Mouse (Mus musculus): ENCODE data around the gene Ptch2. TPM values are rescaled to one million over a fixed set of nuclear protein-coding genes. Genes with fewer than 3 reads are reported as not detected.

Ptch2 gene
- polyA plus RNA-seq, 1 experiment from 2014 or later, result 7.4 TPM

GRCm38 (mm10) chr4:117107813-117108523 is 12.1 kb downstream of the Ptch2 start:
- no peak for ATAC-seq (ENCODE audit: low read depth)
- H3K4me2 ChIP-seq, result no peak overlapping the region
- H3K4me3 ChIP-seq, result no peak overlapping the region
- H3K27me3 ChIP-seq, result no peaks in the 10 kb centered on the region
- H3K9me3 ChIP-seq, result no peaks in the 10 kb centered on the region
- peaks cover 65% of the 10 kb centered on the region for H3K36me3 ChIP-seq
- H3K4me1 ChIP-seq (replicated peaks), result no peaks in the 10 kb centered on the region; the same call in 1 of the 2 replicates
- H3K27ac ChIP-seq (replicated peaks), result no peak overlapping the region
- 89% methylated on average over 18 of the region's 18 CpGs for WGBS
- no peak overlapping the region for H3K9ac ChIP-seq

GRCm38 (mm10) chr4:117108524-117108849 is 12.6 kb downstream of the Ptch2 start:
- no peak overlapping the region for H3K4me3 ChIP-seq
- H3K4me1 ChIP-seq (replicated peaks), result no peaks in the 10 kb centered on the region; the same call in 1 of the 2 replicates
- no peak for ATAC-seq (ENCODE audit: low read depth)
- no peak overlapping the region for H3K9ac ChIP-seq
- no peak overlapping the region for H3K4me2 ChIP-seq
- no peaks in the 10 kb centered on the region for H3K27me3 ChIP-seq
- no peak overlapping the region for H3K27ac ChIP-seq (replicated peaks)
- WGBS, result 93% methylated on average over 6 of the region's 6 CpGs
- H3K9me3 ChIP-seq, result no peaks in the 10 kb centered on the region
- H3K36me3 ChIP-seq, result peaks cover 70% of the 10 kb centered on the region

GRCm38 (mm10) chr4:117109330-117109729 is 13.5 kb downstream of the Ptch2 start:
- Histone ChIP-seq H3K4me2 (no peak overlapping the region), H3K4me3 (no peak overlapping the region), H3K36me3 (peaks cover 77% of the 10 kb centered on the region), H3K9me3 (no peaks in the 10 kb centered on the region), H3K9ac (no peak overlapping the region), H3K4me1 (replicated peaks) (no peaks in the 10 kb centered on the region; the same call in 1 of the 2 replicates), H3K27ac (replicated peaks) (no peak overlapping the region), H3K27me3 (no peaks in the 10 kb centered on the region)
- WGBS, result 93% methylated on average over 25 of the region's 25 CpGs
- ATAC-seq (ENCODE audit: low read depth), result no peak

GRCm38 (mm10) chr4:117110249-117110648 is 14.4 kb downstream of the Ptch2 start:
- Histone ChIP-seq H3K9ac (no peak overlapping the region), H3K36me3 (peaks cover 78% of the 10 kb centered on the region), H3K27me3 (no peaks in the 10 kb centered on the region), H3K27ac (replicated peaks) (no peak overlapping the region), H3K4me1 (replicated peaks) (no peaks in the 10 kb centered on the region; the same call in 1 of the 2 replicates), H3K9me3 (no peaks in the 10 kb centered on the region), H3K4me3 (no peak overlapping the region), H3K4me2 (no peak overlapping the region)
- ATAC-seq (ENCODE audit: low read depth), result no peak
- 93% methylated on average over 13 of the region's 13 CpGs for WGBS

GRCm38 (mm10) chr4:117110985-117111384 is 15.1 kb downstream of the Ptch2 start:
- 88% methylated on average over 11 of the region's 11 CpGs for WGBS
- peaks cover 78% of the 10 kb centered on the region for H3K36me3 ChIP-seq

GRCm38 (mm10) chr4:117113237-117113636 is 17.4 kb downstream of the Ptch2 start:
- H3K4me1 ChIP-seq (replicated peaks), result no peaks in the 10 kb centered on the region
- no peak overlapping the region for H3K9ac ChIP-seq
- H3K36me3 ChIP-seq, result peaks cover 72% of the 10 kb centered on the region
- ATAC-seq (ENCODE audit: low read depth), result no peak
- WGBS, result 96% methylated on average over 1 of the region's 1 CpGs
- no peak overlapping the region for H3K4me2 ChIP-seq
- no peaks in the 10 kb centered on the region for H3K9me3 ChIP-seq
- no peak overlapping the region for H3K27ac ChIP-seq (replicated peaks)
- H3K4me3 ChIP-seq, result no peak overlapping the region
- H3K27me3 ChIP-seq, result no peaks in the 10 kb centered on the region

More at GRCm38 (mm10) chr4:117110985-117111384, 15.1 kb downstream of the Ptch2 start:
- Histone ChIP-seq H3K9me3 (no peaks in the 10 kb centered on the region), H3K27me3 (no peaks in the 10 kb centered on the region), H3K4me1 (replicated peaks) (no peaks in the 10 kb centered on the region), H3K4me3 (no peak overlapping the region), H3K27ac (replicated peaks) (no peak overlapping the region), H3K4me2 (no peak overlapping the region), H3K9ac (no peak overlapping the region)
- ATAC-seq (ENCODE audit: low read depth), result no peak

GRCm38 (mm10) chr4:117115592-117115991 is 19.7 kb downstream of the Ptch2 start:
- peaks cover 48% of the 10 kb centered on the region for H3K36me3 ChIP-seq
- H3K9ac ChIP-seq, result no peak overlapping the region
- peaks cover 7% of the 10 kb centered on the region for H3K4me1 ChIP-seq (replicated peaks)
- 89% methylated on average over 5 of the region's 5 CpGs for WGBS
- no peak overlapping the region for H3K4me3 ChIP-seq
- no peak overlapping the region for H3K27ac ChIP-seq (replicated peaks)
- H3K4me2 ChIP-seq, result no peak overlapping the region
- H3K27me3 ChIP-seq, result no peaks in the 10 kb centered on the region
- no peak for ATAC-seq (ENCODE audit: low read depth)
- H3K9me3 ChIP-seq, result no peaks in the 10 kb centered on the region

- H3K27ac ChIP-seq (replicated peaks), result no peak overlapping the region
Measured at GRCm38 (mm10) chr4:117117931-117118330, 22.1 kb downstream of the Ptch2 start.

GRCm38 (mm10) chr4:117119636-117120035 is 23.8 kb downstream of the Ptch2 start:
- Histone ChIP-seq H3K4me1 (replicated peaks) (peaks cover 16% of the 10 kb centered on the region), H3K27ac (replicated peaks) (peak overlapping the region; percentile 92), H3K36me3 (peaks cover 13% of the 10 kb centered on the region), H3K4me3 (peak overlapping the region; percentile 71), H3K9ac (peak overlapping the region; percentile 82), H3K27me3 (no peaks in the 10 kb centered on the region), H3K4me2 (peak overlapping the region; percentile 100), H3K9me3 (no peaks in the 10 kb centered on the region)
- WGBS, result 73% methylated on average over 5 of the region's 5 CpGs
- ATAC-seq (ENCODE audit: low read depth), result no peak

More at GRCm38 (mm10) chr4:117117931-117118330, 22.1 kb downstream of the Ptch2 start:
- H3K4me3 ChIP-seq, result no peak overlapping the region
- no peaks in the 10 kb centered on the region for H3K9me3 ChIP-seq
- no peak for ATAC-seq (ENCODE audit: low read depth)
- no peak overlapping the region for H3K4me2 ChIP-seq
- peaks cover 29% of the 10 kb centered on the region for H3K36me3 ChIP-seq
- H3K27me3 ChIP-seq, result no peaks in the 10 kb centered on the region
- H3K9ac ChIP-seq, result no peak overlapping the region
- H3K4me1 ChIP-seq (replicated peaks), result peaks cover 13% of the 10 kb centered on the region
- 93% methylated on average over 7 of the region's 7 CpGs for WGBS

GRCm38 (mm10) chr4:117120052-117120444 is 24.2 kb downstream of the Ptch2 start:
- Histone ChIP-seq H3K27me3 (no peaks in the 10 kb centered on the region), H3K9ac (peak overlapping the region; percentile 82), H3K4me1 (replicated peaks) (peaks cover 20% of the 10 kb centered on the region), H3K27ac (replicated peaks) (peak overlapping the region; percentile 92), H3K4me2 (peak overlapping the region; percentile 100), H3K36me3 (peaks cover 9% of the 10 kb centered on the region), H3K4me3 (peak overlapping the region; percentile 71), H3K9me3 (no peaks in the 10 kb centered on the region)
- 8% methylated on average over 10 of the region's 10 CpGs for WGBS
- peak; percentile 6; the same call in 1 of the 2 replicates for ATAC-seq (ENCODE audit: low read depth)

- ATAC-seq (ENCODE audit: low read depth), result peak; percentile 96
- no peaks in the 10 kb centered on the region for H3K9me3 ChIP-seq
- H3K4me3 ChIP-seq, result peak overlapping the region; percentile 71
- peaks cover 27% of the 10 kb centered on the region for H3K4me1 ChIP-seq (replicated peaks)
- no peaks in the 10 kb centered on the region for H3K27me3 ChIP-seq
- peak overlapping the region; percentile 100 for H3K4me2 ChIP-seq
- peak overlapping the region; percentile 92 for H3K27ac ChIP-seq (replicated peaks)
- peak overlapping the region; percentile 82 for H3K9ac ChIP-seq
- 0 out of 2 replicates have a peak, but pooled peaks cover 2% of the 10 kb centered on the region for H3K36me3 ChIP-seq
- WGBS, result under 1% methylated on average over 69 of the region's 69 CpGs
Measured at GRCm38 (mm10) chr4:117120445-117121414, 24.9 kb downstream of the Ptch2 start.

GRCm38 (mm10) chr4:117122209-117122608 is 26.3 kb downstream of the Ptch2 start:
- H3K9ac ChIP-seq, result no peak overlapping the region
- H3K36me3 ChIP-seq, result no peaks in the 10 kb centered on the region
- ATAC-seq (ENCODE audit: low read depth), result no peak
- peaks cover 31% of the 10 kb centered on the region for H3K4me1 ChIP-seq (replicated peaks)
- H3K4me3 ChIP-seq, result no peak overlapping the region
- H3K27ac ChIP-seq (replicated peaks), result no peak overlapping the region
- 88% methylated on average over 4 of the region's 4 CpGs for WGBS
- H3K4me2 ChIP-seq, result no peak overlapping the region
- H3K9me3 ChIP-seq, result no peaks in the 10 kb centered on the region
- no peaks in the 10 kb centered on the region for H3K27me3 ChIP-seq
